Mouse (Mus musculus) MEL (cell line): Measurements from ENCODE around the gene Slc36a3. TPM values are rescaled to one million over a fixed set of nuclear protein-coding genes. Genes with fewer than 3 reads are reported as not detected.
"Not testable (repeated sequence)": the region's sequence is repeated elsewhere in the genome, so short reads cannot be mapped to it uniquely, and the experiment has no call there.

ENCODE experiments used
- DNase-seq: peaks from one replicate; pipeline ENCODE4 v3.0.0; 2011; ENCODE audit warnings: low read depth, low spot score
- H3K27ac ChIP-seq: 2 replicates; pipeline ENCODE4 v1.5.1; 2012; ENCODE audit warnings: low read depth, mild to moderate bottlenecking, control low read depth, low read length, moderate library complexity; ENCODE audit not compliant: control insufficient read depth
- H3K27me3 ChIP-seq, 2 experiments: fragments of 150-350 bp in 1 of 2; sonication (generic) in 1 of 2; 2 replicates each; pipeline ENCODE4 v1.6.1; 2012; ENCODE audit warnings: low read length in 2 of 2, mild to moderate bottlenecking in 2 of 2, improper control_type of control experiment in 1 of 2, moderate library complexity in 1 of 2; ENCODE audit not compliant: insufficient read depth in 2 of 2, control insufficient read depth in 1 of 2
- H3K36me3 ChIP-seq, 2 experiments: 2 replicates each; pipeline ENCODE4 v1.6.1; 2012 to 2014; ENCODE audit warnings: low read length in 2 of 2, improper control_type of control experiment in 1 of 2, inconsistent platforms in 1 of 2, mild to moderate bottlenecking in 1 of 2; ENCODE audit not compliant: insufficient read depth in 2 of 2, control insufficient read depth in 1 of 2
- H3K4me1 ChIP-seq, 2 experiments: fragments of 150-350 bp in 1 of 2; sonication (generic) in 1 of 2; 2 replicates each; pipeline ENCODE4 v1.6.1; 2012; ENCODE audit warnings: low read length in 2 of 2, improper control_type of control experiment in 1 of 2, mild to moderate bottlenecking in 1 of 2; ENCODE audit not compliant: insufficient read depth in 2 of 2, control insufficient read depth in 1 of 2
- H3K4me3 ChIP-seq, 2 experiments: fragments of 150-350 bp in 1 of 2; sonication (generic) in 1 of 2; 2 replicates each; pipeline ENCODE4 v1.5.1; 2012; ENCODE audit warnings: low read depth in 2 of 2, low read length in 2 of 2, mild to moderate bottlenecking in 2 of 2, moderate library complexity in 2 of 2, control low read depth in 1 of 2, improper control_type of control experiment in 1 of 2; ENCODE audit not compliant: control insufficient read depth in 1 of 2, insufficient read depth in 1 of 2
- H3K79me2 ChIP-seq: 2 replicates; pipeline ENCODE4 v1.6.1; 2012; ENCODE audit warnings: mild to moderate bottlenecking, low read length, moderate library complexity; ENCODE audit not compliant: control insufficient read depth, poor library complexity, insufficient read depth
- H3K9ac ChIP-seq: 2 replicates; pipeline ENCODE4 v1.6.1; 2012; ENCODE audit warnings: low read depth, mild to moderate bottlenecking, control low read depth, low read length, moderate library complexity; ENCODE audit not compliant: control insufficient read depth, poor library complexity, severe bottlenecking
- H3K9me3 ChIP-seq: fragments of 150-350 bp; sonication (generic); replicated peaks from 2 replicates; pipeline ENCODE4 v1.6.1; 2012; ENCODE audit warnings: mild to moderate bottlenecking, low read length, improper control_type of control experiment, moderate library complexity; ENCODE audit not compliant: insufficient read depth
- CHD1 ChIP-seq: IDR thresholded peaks from 2 replicates; pipeline ENCODE4 v1.6.1; 2012; ENCODE audit warnings: low read depth, mild to moderate bottlenecking, inconsistent platforms, low read length, improper control_type of control experiment
- ETS1 ChIP-seq: IDR thresholded peaks from 2 replicates; pipeline ENCODE4 v1.6.1; 2012; ENCODE audit warnings: low read depth, mild to moderate bottlenecking, inconsistent platforms, low read length, improper control_type of control experiment, moderate library complexity
- GABPA ChIP-seq: IDR thresholded peaks from 2 replicates; pipeline ENCODE4 v1.6.1; 2012; ENCODE audit warnings: low read depth, mild to moderate bottlenecking, inconsistent platforms, low read length, improper control_type of control experiment, moderate library complexity
- GATA1 ChIP-seq: IDR thresholded peaks from 2 replicates; pipeline ENCODE4 v1.6.1; 2011; ENCODE audit warnings: low read depth, low read length, improper control_type of control experiment
- KAT2A ChIP-seq: conservative IDR thresholded peaks from 2 replicates; pipeline ENCODE4 v1.6.1; 2012; ENCODE audit warnings: low read depth, low read length, improper control_type of control experiment, inconsistent platforms
- MEF2A ChIP-seq: IDR thresholded peaks from 2 replicates; pipeline ENCODE4 v1.6.1; 2014; ENCODE audit warnings: low read depth, mild to moderate bottlenecking, inconsistent platforms, low read length, improper control_type of control experiment; ENCODE audit not compliant: poor library complexity, insufficient replicate concordance, severe bottlenecking; ENCODE audit errors: extremely low read depth
- MYB ChIP-seq: IDR thresholded peaks from 2 replicates; pipeline ENCODE4 v1.6.1; 2011; ENCODE audit warnings: mild to moderate bottlenecking, low read depth, low read length, improper control_type of control experiment
- POLR2AphosphoS2 ChIP-seq: IDR thresholded peaks from 2 replicates; pipeline ENCODE4 v1.6.1; 2011; ENCODE audit warnings: low read length, improper control_type of control experiment
- RAD21 ChIP-seq: IDR thresholded peaks from 2 replicates; pipeline ENCODE4 v1.6.1; 2011; ENCODE audit warnings: mild to moderate bottlenecking, low read depth, low read length, improper control_type of control experiment
- RCOR1 ChIP-seq: IDR thresholded peaks from 2 replicates; pipeline ENCODE4 v1.6.1; 2012; ENCODE audit warnings: low read depth, mild to moderate bottlenecking, inconsistent platforms, low read length, improper control_type of control experiment
- TCF12 ChIP-seq: IDR thresholded peaks from 2 replicates; pipeline ENCODE4 v1.6.1; 2014; ENCODE audit warnings: low read depth, mild to moderate bottlenecking, inconsistent platforms, low read length, improper control_type of control experiment, moderate library complexity
- USF2 ChIP-seq, 2 experiments: IDR thresholded peaks; 2 replicates each; pipeline ENCODE4 v1.6.1; 2011 to 2012; ENCODE audit warnings: improper control_type of control experiment in 2 of 2, low read length in 2 of 2, borderline replicate concordance in 1 of 2, inconsistent platforms in 1 of 2, low read depth in 1 of 2, mild to moderate bottlenecking in 1 of 2; ENCODE audit not compliant: insufficient read depth in 1 of 2
- ZNF384 ChIP-seq: IDR thresholded peaks from 2 replicates; pipeline ENCODE4 v1.6.1; 2012; ENCODE audit warnings: low read depth, mild to moderate bottlenecking, inconsistent platforms, low read length, improper control_type of control experiment
- polyA plus RNA-seq, 2 experiments: library from polyadenylated mRNA; stranded (reverse) in 1 of 2; unstranded in 1 of 2; fragments of >175 nt in 1 of 2; fragments of >200 nt in 1 of 2; gene quantifications; 2 replicates each; pipeline versions ENCODE4 v1.2.1 to v1.2.4; 2012; ENCODE audit warnings: low replicate concordance in 2 of 2, low read depth in 1 of 2; ENCODE audit not compliant: insufficient read length in 2 of 2, insufficient read depth in 1 of 2, missing spikeins in 1 of 2
- total RNA-seq: library from RNA; depleted of rRNA; stranded (reverse); fragments of 300-350 nt; gene quantifications from 2 replicates; pipeline ENCODE4 v1.2.3, GENCODE M21; 2012

Slc36a3 gene
- total and polyA plus RNA-seq, 3 experiments = 0.12 to 0.15 TPM; not detected in 1

- peak overlapping the region; percentile 37 for H3K9ac ChIP-seq
- no peaks in the 10 kb centered on the region for H3K79me2 ChIP-seq
- peak overlapping the region; percentile 50 to 84 for H3K4me3 ChIP-seq
- peaks cover 0 to 9% of the 10 kb centered on the region in 2 experiments; a peak in 2 of 4 replicates for H3K36me3 ChIP-seq
- H3K9me3 ChIP-seq = no peaks in the 10 kb centered on the region
- H3K4me1 ChIP-seq = peaks cover 4 to 6% of the 10 kb centered on the region in 2 experiments
- TF ChIP-seq GABPA (no peak), MYB (peak; percentile 79; the same call in 1 of the 2 replicates), ZNF384 (no peak), MEF2A (no peak), RAD21 (no peak), GATA1 (peak; percentile 17; the same call in 1 of the 2 replicates), CHD1 (peak; percentile 67; the same call in 1 of the 2 replicates), KAT2A (no peak), RCOR1 (peak; percentile 71), ETS1 (no peak), USF2 (IDR thresholded peaks at IDR 0.05; ENCODE audit: borderline replicate concordance in 1 of 2, insufficient read depth in 1 of 2, low read depth in 1 of 2, low read length in 2 of 2) (no peak), TCF12 (0 out of 2 replicates have a peak, but pooled peaks have one; percentile 26), POLR2AphosphoS2 (no peak)
- peaks cover 6 to 20% of the 10 kb centered on the region in 2 experiments for H3K27me3 ChIP-seq
- no peak for DNase-seq
- H3K27ac ChIP-seq = peak overlapping the region; percentile 41
Measured at GRCm38 (mm10) chr11:55096731-55097462, 54.6 kb downstream of the Slc36a3 start.

- not testable (repeated sequence) for H3K4me3 ChIP-seq, H3K4me1 ChIP-seq, DNase-seq, H3K9ac ChIP-seq, H3K9me3 ChIP-seq, H3K36me3 ChIP-seq, H3K27ac ChIP-seq, H3K79me2 ChIP-seq
- peaks cover 6 to 21% of the 10 kb centered on the region in 2 experiments for H3K27me3 ChIP-seq
Measured at GRCm38 (mm10) chr11:55096296-55096695, 55.2 kb downstream of the Slc36a3 start.
